Mouse (Mus musculus) kidney, postnatal 14 days (tissue): ENCODE results near the gene Ubr7.

Experiments
- DNase-seq: peaks from one replicate; pipeline ENCODE4 v3.0.0; 2022; ENCODE audit warnings: mixed read lengths

Ubr7 gene

GRCm38 (mm10) chr12:102743589-102744574 lies 13.9 kb upstream of the Ubr7 start, which contains the start of the genes Moap1 and Tmem251:
Moap1 (minus strand) TSS chr12:102743661.
Tmem251 (plus strand) TSS chr12:102743762.
- peak; percentile 94 for DNase-seq

GRCm38 (mm10) chr12:102744839-102745238 lies 12.9 kb upstream of the Ubr7 start:
- DNase-seq = no peak

DNA sequence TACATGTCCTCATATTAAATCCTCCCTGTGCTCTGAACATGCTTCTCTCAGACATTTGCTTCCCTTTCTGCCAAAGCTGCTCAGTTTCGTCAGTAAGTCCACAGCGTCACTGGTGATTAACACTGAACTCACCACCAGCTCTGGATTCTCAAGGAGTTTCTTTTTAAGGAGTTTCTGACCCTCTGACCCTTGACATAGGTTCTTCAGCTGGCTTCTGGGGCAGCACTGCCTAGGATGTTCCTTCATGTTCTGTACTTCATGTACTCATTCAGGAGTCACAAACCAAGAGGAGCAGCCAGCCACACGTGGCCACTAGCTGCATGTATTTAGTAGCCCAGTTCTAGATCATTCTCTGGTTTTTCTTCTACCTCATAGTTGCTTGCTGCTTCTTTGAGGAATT lies 9.5 kb upstream of the Ubr7 start:
- DNase-seq = no peak

DNA sequence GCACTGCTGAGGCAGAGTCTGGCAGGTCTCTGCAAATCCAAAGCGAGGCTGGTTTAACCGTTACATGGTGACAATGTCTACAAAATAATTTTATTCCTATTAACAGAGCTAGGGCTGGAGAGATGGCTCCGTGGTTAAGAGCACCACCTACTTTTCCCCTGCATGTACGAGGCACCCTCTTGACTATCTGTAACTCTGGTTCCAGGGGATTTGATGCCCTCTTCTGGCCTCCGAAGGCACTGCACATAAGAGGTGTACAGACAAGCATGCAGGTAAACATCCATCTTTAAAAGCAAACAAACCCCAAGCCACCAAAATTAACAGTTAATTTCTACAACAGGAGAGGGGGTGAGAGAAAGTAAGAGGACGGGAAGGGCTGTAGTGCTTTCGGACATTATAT lies 1.5 kb upstream of the Ubr7 start:
- DNase-seq = no peak

- DNase-seq = no peak
These were observed 595 bp upstream of the Ubr7 start for GRCm38 (mm10) chr12:102757055-102757688.

DNA sequence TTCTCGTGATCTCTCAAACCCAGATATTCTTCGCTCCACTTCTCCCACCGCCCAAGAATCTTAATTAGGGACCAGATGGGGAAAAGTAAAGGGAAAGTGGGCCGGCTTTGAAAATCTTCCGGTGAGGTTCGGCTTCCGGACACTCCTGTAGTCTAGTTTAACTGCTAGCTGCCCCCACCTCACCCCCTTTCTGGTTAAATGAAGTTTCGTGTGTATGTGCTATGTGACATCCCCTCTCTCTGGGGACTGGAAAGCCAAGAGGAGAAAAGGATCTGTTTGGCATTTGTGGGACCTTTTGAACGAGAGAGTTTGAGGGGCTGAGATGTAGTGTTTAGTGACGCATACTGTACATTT lies 613 bp downstream of the Ubr7 start, which contains the start of gene Gm20604:
Gene Gm20604 (minus strand): TSS at position 270 of the 354 bp plus-strand sequence.
- DNase-seq = no peak

GRCm38 (mm10) chr12:102758936-102759335 lies 1.2 kb downstream of the Ubr7 start:
- peak; percentile 11 for DNase-seq

DNA sequence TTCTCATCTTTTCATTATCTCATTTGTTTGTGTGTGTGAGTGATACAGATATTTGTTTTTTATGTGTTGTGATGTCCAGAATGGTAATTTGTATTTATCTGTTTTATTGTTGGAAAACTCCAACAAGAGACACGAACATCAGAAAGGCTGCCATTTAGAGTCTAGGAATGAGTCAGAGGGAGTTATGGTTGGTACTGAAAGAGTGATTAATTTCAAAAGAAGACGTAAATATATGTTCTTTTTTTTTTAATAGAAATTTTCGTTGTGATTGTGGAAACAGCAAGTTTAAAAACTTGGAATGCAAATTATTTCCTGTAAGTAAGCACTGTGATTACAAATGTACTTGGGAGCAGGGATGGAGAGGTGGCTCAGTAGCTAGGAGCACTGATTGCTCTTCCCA lies 3.9 kb downstream of the Ubr7 start:
- no peak for DNase-seq

DNA sequence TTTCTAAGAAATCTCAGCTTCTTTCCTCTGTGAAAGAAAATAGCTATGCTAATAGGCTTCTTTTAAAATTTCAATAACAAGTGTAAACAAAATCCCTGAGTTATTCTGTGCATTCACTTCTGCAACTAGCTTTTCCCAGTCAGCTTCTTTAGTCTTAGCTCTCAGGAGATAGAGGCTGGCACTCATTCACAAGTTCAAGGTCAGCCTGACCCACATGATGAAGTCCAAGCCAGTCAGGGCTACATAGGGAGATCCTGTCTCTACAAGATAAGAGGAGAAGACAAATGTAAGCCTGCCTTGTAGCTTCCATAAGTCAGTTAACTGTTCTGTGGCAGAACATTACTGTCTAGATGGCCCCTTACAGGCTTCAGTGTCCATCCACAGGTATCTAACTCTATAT lies 5.9 kb downstream of the Ubr7 start:
- no peak for DNase-seq

GRCm38 (mm10) chr12:102769000-102769399 lies 11.2 kb downstream of the Ubr7 start:
- DNase-seq = peak; percentile 37

DNA sequence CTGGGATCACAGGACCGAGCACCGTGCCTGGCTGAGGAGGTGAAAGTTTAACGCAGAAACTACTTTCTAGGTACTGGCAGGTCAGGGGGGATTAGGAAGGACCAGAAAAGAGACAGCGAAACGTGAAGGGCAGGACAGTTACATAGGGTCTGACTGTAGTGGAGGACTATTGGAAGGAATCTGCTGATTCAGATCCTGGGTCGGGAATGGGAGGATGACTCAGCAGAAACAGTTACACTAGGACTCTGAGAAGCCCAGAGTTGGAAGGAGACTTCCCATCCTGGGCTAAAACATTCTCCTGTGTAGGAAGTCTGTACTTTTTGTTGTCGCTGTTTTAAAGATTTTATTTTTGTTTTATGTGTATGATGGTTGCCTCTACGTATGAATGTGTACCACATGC lies 13.8 kb downstream of the Ubr7 start:
- no peak for DNase-seq

- no peak for DNase-seq
These were observed 14.9 kb downstream of the Ubr7 start for GRCm38 (mm10) chr12:102772676-102773075.

DNA sequence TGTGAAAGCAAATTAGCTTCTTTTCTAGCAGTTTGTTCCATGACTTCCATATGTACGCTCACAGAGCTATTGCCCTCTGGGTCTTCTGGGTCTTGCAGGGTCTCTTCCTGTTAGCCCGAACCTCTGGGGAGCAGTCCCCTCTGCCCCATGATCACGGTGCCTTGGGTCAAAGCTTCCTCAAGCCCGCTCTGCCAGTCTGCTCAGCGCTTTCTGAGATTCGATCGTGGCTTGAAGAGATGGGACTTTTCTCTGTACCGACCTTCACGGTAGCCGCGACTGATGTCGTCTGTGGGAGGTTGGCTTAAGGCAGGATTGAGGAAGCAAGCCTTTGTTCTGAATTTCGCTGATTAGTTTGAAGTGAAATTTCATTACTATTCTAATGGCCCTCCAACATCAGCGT lies 18.3 kb downstream of the Ubr7 start:
- DNase-seq = no peak

DNA sequence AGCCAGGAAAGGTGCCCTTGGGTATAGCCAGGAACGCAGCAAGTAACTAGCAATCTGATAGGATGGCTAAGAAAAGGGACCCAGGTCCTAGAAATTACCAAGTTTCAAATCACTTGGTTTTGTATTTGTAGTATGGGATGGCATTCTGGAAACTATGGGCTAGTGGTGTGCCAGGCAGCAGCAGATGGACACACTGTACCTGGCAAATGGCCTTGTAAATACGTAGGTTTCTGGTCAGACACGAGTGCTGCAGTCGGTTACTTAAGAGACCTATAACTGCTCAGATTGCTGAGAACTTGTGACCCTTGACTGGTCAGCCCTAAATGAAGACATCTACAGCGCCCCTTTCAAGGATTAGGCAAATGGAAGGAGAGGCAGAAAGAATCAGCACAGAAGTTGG lies 20.4 kb downstream of the Ubr7 start:
- DNase-seq = no peak

- DNase-seq = peak; percentile 23
These were observed 21.7 kb downstream of the Ubr7 start for GRCm38 (mm10) chr12:102779452-102779851.

DNA sequence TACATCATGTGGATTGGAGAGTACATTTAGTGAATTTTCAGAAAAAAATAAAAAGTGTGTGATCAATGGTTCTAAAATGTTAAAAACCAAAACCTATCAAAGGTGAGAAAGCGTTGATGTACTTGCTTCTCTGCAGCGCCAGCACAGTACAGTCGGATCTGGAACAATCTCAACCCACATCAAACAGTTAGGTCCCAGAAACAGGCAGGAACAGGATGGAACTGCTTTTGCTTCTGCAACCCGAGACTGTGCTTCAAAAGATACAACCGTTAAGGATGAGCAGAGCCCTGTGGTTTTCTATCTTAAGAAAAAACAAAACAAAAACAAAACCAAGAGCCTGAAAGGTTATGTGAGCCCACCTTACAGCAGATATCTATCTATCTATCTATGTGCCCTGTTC lies 25.1 kb downstream of the Ubr7 start:
- no peak for DNase-seq

- DNase-seq = no peak
These were observed 27.3 kb downstream of the Ubr7 start for GRCm38 (mm10) chr12:102784899-102785592.

GRCm38 (mm10) chr12:102785593-102785985 lies 27.8 kb downstream of the Ubr7 start:
- DNase-seq = no peak

GRCm38 (mm10) chr12:102787927-102788326 lies 30.2 kb downstream of the Ubr7 start:
- no peak for DNase-seq

DNA sequence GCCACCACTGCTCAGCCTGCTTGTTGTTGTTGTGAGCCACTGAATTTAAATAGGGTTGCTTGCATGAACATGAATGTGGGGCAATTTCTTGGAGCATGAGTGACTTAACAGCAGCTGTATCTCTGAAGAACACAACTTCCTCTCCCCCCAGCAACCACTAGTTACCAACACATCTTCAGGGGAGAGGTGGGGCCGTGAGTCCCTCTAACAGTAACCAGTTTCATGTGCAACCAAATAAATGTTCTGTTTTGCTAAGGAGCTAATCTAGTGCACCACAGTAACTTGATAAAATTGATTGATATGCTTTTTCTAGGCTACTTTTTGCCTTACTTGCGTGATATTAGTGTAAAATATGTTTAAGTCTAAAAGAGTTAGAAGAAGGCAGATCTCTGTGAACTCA lies 41.8 kb downstream of the Ubr7 start:
- DNase-seq = no peak

GRCm38 (mm10) chr12:102814858-102815257 lies 57.1 kb downstream of the Ubr7 start:
- no peak for DNase-seq

DNA sequence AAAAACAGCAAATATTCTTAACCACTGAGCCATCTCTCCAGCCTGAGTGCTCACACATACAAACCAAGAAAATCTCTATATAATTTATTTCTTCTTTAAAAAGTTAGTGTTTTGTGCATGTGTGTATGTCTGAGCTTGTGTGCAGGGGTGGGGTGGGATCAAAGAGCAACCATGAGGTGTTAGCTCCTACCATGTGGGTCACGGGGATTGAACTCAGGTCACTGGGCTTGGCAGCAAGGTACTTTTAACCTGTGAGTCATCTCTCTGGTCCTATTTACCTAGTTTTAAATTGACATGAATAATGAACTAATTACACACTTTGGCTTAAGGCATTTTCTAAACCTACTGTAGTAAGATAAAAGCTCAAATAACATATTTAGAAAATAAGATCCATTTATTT lies 68.6 kb downstream of the Ubr7 start:
- DNase-seq = no peak

DNA sequence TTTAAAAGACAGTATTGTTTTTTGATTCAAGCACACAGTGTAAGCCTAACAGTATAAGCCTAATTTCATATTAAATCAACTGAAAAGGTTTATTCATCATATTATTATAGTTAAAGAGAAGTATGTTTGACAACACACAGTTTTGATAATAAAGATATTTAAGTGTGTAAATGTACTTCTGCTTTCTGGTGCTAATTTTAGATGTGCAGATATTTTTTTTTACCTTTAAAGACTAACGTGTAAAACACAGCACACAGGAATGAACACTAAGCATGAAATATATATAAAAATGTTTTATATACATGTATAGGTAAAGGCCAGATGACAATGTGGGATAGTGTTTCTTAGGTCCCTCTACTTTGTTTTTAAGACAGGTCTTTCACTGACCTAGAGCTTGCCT lies 69.4 kb downstream of the Ubr7 start:
- no peak for DNase-seq
